In genomic region chr17:70720766-70721165, GRCm38 (mm10) we compare ENCODE assay signal across 9 mouse cellular contexts.
DNase-seq lines count a peak whose midpoint lies in the region; ATAC-seq and TF ChIP-seq lines count a peak whose summit lies in the region.
"Had no signal": no experiment of that assay in that cellular context is flagged by ENCODE, and none has a peak within 500 bp of the region (broad histone marks: within the 10 kb centered on the region; RNA-seq: fewer than 3 reads in every experiment).

No protein-coding gene starts in this region.

- intact Hi-C loops in gastrocnemius, postnatal 14 days (cut with DNase I; ENCODE audit: low total_unique reads): no loop called here
- intact Hi-C loops in gastrocnemius, postnatal 36 days (cut with DNase I): no loop called here

- TF ChIP-seq POLR2A in thymus, adult 2 months (IDR thresholded peaks at IDR 0.05; ENCODE audit: control insufficient read depth, extremely low read depth, insufficient read depth, low read length, poor library complexity): no peak

- 37% methylated on average over 8 of the region's 8 CpGs for WGBS in thymus, adult 2 months
- WGBS in limb, embryonic 12.5 days: 12% methylated on average over 6 of the region's 8 CpGs

- H3K4me2 ChIP-seq in limb, embryonic 12.5 days: peak overlapping the region; percentile 13; the same call in 1 of the 2 replicates

- DNase-seq in gastrocnemius, postnatal 14 days: peak; percentile 28
- no peak for DNase-seq in gastrocnemius, postnatal 36 days
- DNase-seq in thymus, postnatal 4 days: peak; percentile 41
- no peak for DNase-seq in thymus, adult 2 months
- no peak for DNase-seq in layer of hippocampus, adult 9-11 months
- no peak for DNase-seq in ovary, postnatal 10 days (ENCODE audit: low spot score)
- DNase-seq in layer of hippocampus, adult 9-10 months (ENCODE audit: low spot score): no peak

- H3K9me3 ChIP-seq in limb, embryonic 12.5 days: no peaks in the 10 kb centered on the region

- no peak overlapping the region for H3K4me3 ChIP-seq in thymus, adult 2 months (ENCODE audit: control insufficient read depth, insufficient read depth, low read length)
- no peak overlapping the region for H3K4me3 ChIP-seq in limb, embryonic 12.5 days (replicated peaks)

- no peaks in the 10 kb centered on the region for H3K36me3 ChIP-seq in thymus, adult 2 months (ENCODE audit: control insufficient read depth, insufficient read depth, low read length)
- no peaks in the 10 kb centered on the region for H3K36me3 ChIP-seq in limb, embryonic 12.5 days
- H3K36me3 ChIP-seq: G1E had no signal

- no peak overlapping the region for H3K9ac ChIP-seq in limb, embryonic 12.5 days (replicated peaks)

- H3K4me1 ChIP-seq in thymus, adult 2 months (replicated peaks; ENCODE audit: control insufficient read depth, insufficient read depth, low read length): no peaks in the 10 kb centered on the region
- H3K4me1 ChIP-seq in limb, embryonic 12.5 days (replicated peaks): no peaks in the 10 kb centered on the region; the same call in 1 of the 2 replicates

- no peak for TF ChIP-seq CTCF in thymus, adult 2 months (IDR thresholded peaks at IDR 0.05; ENCODE audit: borderline replicate concordance, control insufficient read depth, extremely low read depth, insufficient read depth, low read length, poor library complexity)

- no peaks in the 10 kb centered on the region for H3K27me3 ChIP-seq in thymus, adult 2 months (ENCODE audit: control insufficient read depth, insufficient read depth, low read length)
- H3K27me3 ChIP-seq in limb, embryonic 12.5 days: no peaks in the 10 kb centered on the region

- H3K27ac ChIP-seq in thymus, adult 2 months (ENCODE audit: control insufficient read depth, insufficient read depth, low read length): no peak overlapping the region
- H3K27ac ChIP-seq in limb, embryonic 12.5 days: no peak overlapping the region

- ATAC-seq in limb, embryonic 12.5 days (ENCODE audit: insufficient number of reproducible peaks, insufficient read depth, low FRiP score, low TSS enrichment, low read depth): peak; percentile 52; the same call in 1 of the 2 replicates

Comparison
In these comparisons a context has a peak if more than half of its experiments do, and no peak if none do; other contexts are left out.
1. DNase-seq: peak in gastrocnemius, postnatal 14 days (single experiment) and thymus, postnatal 4 days (single experiment); none in gastrocnemius, postnatal 36 days (0 of 2), thymus, adult 2 months (single experiment), layer of hippocampus, adult 9-11 months (single experiment), ovary, postnatal 10 days (single experiment) and layer of hippocampus, adult 9-10 months (single experiment).